Mouse (Mus musculus) heart, postnatal 0 days (tissue): Measurements from ENCODE around the gene Ctu2.

Experiments
- CTCF ChIP-seq: IDR thresholded peaks from 2 replicates; pipeline ENCODE4 v1.5.1; 2016; ENCODE audit warnings: antibody characterized with exemption, control low read depth, low read depth
- EP300 ChIP-seq: IDR thresholded peaks from 2 replicates; pipeline ENCODE4 v1.6.1; 2016; ENCODE audit warnings: antibody characterized with exemption, low read depth

GRCm38 (mm10) chr8:122469965-122470364 lies 6.0 kb upstream of the Ctu2 start:
- TF ChIP-seq CTCF (no peak), EP300 (no peak)
